Mouse (Mus musculus): ENCODE data around the gene Mtcl1. TPM values are rescaled to one million over a fixed set of nuclear protein-coding genes. Genes with fewer than 3 reads are reported as not detected.

Mtcl1 gene
- polyA plus RNA-seq, 1 experiment from 2014 or later, result 1.7 TPM

GRCm38 (mm10) chr17:66357171-66358025, 92.2 kb downstream of the Mtcl1 start:
- ATAC-seq (replicated peaks; ENCODE audit: low FRiP score) (no peak), DNase-seq (ENCODE audit: low spot score) (no peak)
- no peaks in the 10 kb centered on the region for H3K36me3 ChIP-seq (ENCODE audit: control insufficient read depth, insufficient read depth, low read length)
- H3K9me3 ChIP-seq (ENCODE audit: control insufficient read depth, low read length), result no peaks in the 10 kb centered on the region
- H3K4me1 ChIP-seq (replicated peaks; ENCODE audit: control insufficient read depth, insufficient read depth, low read length), result 0 out of 2 replicates have a peak, but pooled peaks cover 6% of the 10 kb centered on the region
- no peak overlapping the region for H3K9ac ChIP-seq (ENCODE audit: low read depth, low read length)
- no peak overlapping the region for H3K4me2 ChIP-seq
- no peaks in the 10 kb centered on the region for H3K27me3 ChIP-seq (replicated peaks; ENCODE audit: control insufficient read depth, insufficient read depth, low read length)
- 75% methylated on average over 9 of the region's 9 CpGs for WGBS
- no peak overlapping the region for H3K4me3 ChIP-seq (ENCODE audit: low read depth, low read length)
- no peak overlapping the region for H3K27ac ChIP-seq (ENCODE audit: low read depth, low read length)

GRCm38 (mm10) chr17:66353907-66354306, 95.6 kb downstream of the Mtcl1 start:
- 82% methylated on average over 14 of the region's 14 CpGs for WGBS
- DNase-seq (ENCODE audit: low spot score) (no peak), ATAC-seq (replicated peaks; ENCODE audit: low FRiP score) (0 out of 2 replicates have a peak, but pooled peaks have one; percentile 20)
- no peak overlapping the region for H3K4me3 ChIP-seq (ENCODE audit: low read depth, low read length)
- no peak overlapping the region; the same call in 1 of the 2 replicates for H3K27ac ChIP-seq (ENCODE audit: low read depth, low read length)
- no peak overlapping the region for H3K4me2 ChIP-seq
- H3K4me1 ChIP-seq (replicated peaks; ENCODE audit: control insufficient read depth, insufficient read depth, low read length), result 0 out of 2 replicates have a peak, but pooled peaks cover 6% of the 10 kb centered on the region
- H3K9me3 ChIP-seq (ENCODE audit: control insufficient read depth, low read length), result no peaks in the 10 kb centered on the region
- no peaks in the 10 kb centered on the region for H3K36me3 ChIP-seq (ENCODE audit: control insufficient read depth, insufficient read depth, low read length)
- H3K27me3 ChIP-seq (replicated peaks; ENCODE audit: control insufficient read depth, insufficient read depth, low read length), result no peaks in the 10 kb centered on the region
- H3K9ac ChIP-seq (ENCODE audit: low read depth, low read length), result no peak overlapping the region

DNA sequence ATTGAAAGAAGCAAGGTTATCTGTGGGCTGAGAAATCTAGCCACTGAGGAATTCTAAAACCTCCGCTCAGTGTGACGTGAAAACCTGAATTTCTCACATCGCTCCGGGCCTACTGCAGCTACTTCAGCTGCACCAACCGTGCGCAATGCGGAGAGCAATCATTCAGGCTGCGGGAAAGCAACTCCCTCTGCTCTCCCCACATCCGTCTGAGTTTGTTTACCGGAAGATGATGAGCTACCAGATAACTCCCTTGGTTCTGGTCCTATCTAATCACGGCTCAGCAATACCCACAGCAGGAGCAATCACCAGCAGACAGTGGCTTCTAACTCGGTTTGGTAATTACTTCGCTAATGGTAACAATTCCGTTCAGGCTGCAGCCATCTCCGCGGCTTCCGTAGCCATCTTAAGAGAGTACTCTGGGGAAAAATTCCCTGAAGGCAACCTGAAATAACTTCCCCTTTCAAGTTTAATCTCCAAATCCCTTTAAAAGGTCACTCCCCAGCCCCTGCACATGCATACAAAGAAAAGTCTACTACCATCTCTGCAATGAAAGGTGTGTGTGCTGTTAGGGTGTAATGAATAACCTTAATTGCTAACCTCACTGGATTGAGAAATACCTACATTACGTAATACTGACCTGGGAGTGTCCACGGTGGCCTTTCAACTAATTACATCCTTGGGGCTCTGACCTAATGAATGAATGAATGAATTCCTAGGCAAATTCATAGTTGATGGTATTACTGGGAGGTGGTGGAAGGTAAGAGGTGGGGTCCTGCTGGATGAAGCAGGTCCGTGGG, 96.5 kb downstream of the Mtcl1 start:
- Histone ChIP-seq H3K4me1 (replicated peaks; ENCODE audit: control insufficient read depth, insufficient read depth, low read length) (0 out of 2 replicates have a peak, but pooled peaks cover 6% of the 10 kb centered on the region), H3K36me3 (ENCODE audit: control insufficient read depth, insufficient read depth, low read length) (no peaks in the 10 kb centered on the region), H3K9ac (ENCODE audit: low read depth, low read length) (no peak overlapping the region), H3K4me2 (peak overlapping the region; percentile 36), H3K9me3 (ENCODE audit: control insufficient read depth, low read length) (no peaks in the 10 kb centered on the region), H3K27ac (ENCODE audit: low read depth, low read length) (no peak overlapping the region), H3K27me3 (replicated peaks; ENCODE audit: control insufficient read depth, insufficient read depth, low read length) (no peaks in the 10 kb centered on the region), H3K4me3 (ENCODE audit: low read depth, low read length) (no peak overlapping the region)
- no peak for DNase-seq (ENCODE audit: low spot score)
- WGBS, result 15% methylated on average over 20 of the region's 20 CpGs
- ATAC-seq (replicated peaks; ENCODE audit: low FRiP score), result 0 out of 2 replicates have a peak, but pooled peaks have one; percentile 26

- Histone ChIP-seq H3K27ac (ENCODE audit: low read depth, low read length) (no peak overlapping the region), H3K9ac (ENCODE audit: low read depth, low read length) (no peak overlapping the region), H3K4me2 (no peak overlapping the region), H3K9me3 (ENCODE audit: control insufficient read depth, low read length) (no peaks in the 10 kb centered on the region), H3K4me1 (replicated peaks; ENCODE audit: control insufficient read depth, insufficient read depth, low read length) (0 out of 2 replicates have a peak, but pooled peaks cover 6% of the 10 kb centered on the region), H3K27me3 (replicated peaks; ENCODE audit: control insufficient read depth, insufficient read depth, low read length) (no peaks in the 10 kb centered on the region), H3K36me3 (ENCODE audit: control insufficient read depth, insufficient read depth, low read length) (no peaks in the 10 kb centered on the region), H3K4me3 (ENCODE audit: low read depth, low read length) (no peak overlapping the region)
- no peak for DNase-seq (ENCODE audit: low spot score)
- 62% methylated on average over 6 of the region's 6 CpGs for WGBS
- no peak for ATAC-seq (replicated peaks; ENCODE audit: low FRiP score)
Observed at GRCm38 (mm10) chr17:66352219-66352618, 97.3 kb downstream of the Mtcl1 start.

GRCm38 (mm10) chr17:66350689-66351088, 98.9 kb downstream of the Mtcl1 start:
- Histone ChIP-seq H3K27ac (ENCODE audit: low read depth, low read length) (no peak overlapping the region), H3K9me3 (ENCODE audit: control insufficient read depth, low read length) (no peaks in the 10 kb centered on the region), H3K4me2 (no peak overlapping the region), H3K9ac (ENCODE audit: low read depth, low read length) (no peak overlapping the region), H3K36me3 (ENCODE audit: control insufficient read depth, insufficient read depth, low read length) (no peaks in the 10 kb centered on the region), H3K4me1 (replicated peaks; ENCODE audit: control insufficient read depth, insufficient read depth, low read length) (0 out of 2 replicates have a peak, but pooled peaks cover 6% of the 10 kb centered on the region), H3K27me3 (replicated peaks; ENCODE audit: control insufficient read depth, insufficient read depth, low read length) (no peaks in the 10 kb centered on the region), H3K4me3 (ENCODE audit: low read depth, low read length) (no peak overlapping the region)
- DNase-seq (ENCODE audit: low spot score) (no peak), ATAC-seq (replicated peaks; ENCODE audit: low FRiP score) (no peak)
- 90% methylated on average over 11 of the region's 11 CpGs for WGBS

- WGBS, result 74% methylated on average over 15 of the region's 15 CpGs
Observed at GRCm38 (mm10) chr17:66350127-66350526, 99.4 kb downstream of the Mtcl1 start.

DNA sequence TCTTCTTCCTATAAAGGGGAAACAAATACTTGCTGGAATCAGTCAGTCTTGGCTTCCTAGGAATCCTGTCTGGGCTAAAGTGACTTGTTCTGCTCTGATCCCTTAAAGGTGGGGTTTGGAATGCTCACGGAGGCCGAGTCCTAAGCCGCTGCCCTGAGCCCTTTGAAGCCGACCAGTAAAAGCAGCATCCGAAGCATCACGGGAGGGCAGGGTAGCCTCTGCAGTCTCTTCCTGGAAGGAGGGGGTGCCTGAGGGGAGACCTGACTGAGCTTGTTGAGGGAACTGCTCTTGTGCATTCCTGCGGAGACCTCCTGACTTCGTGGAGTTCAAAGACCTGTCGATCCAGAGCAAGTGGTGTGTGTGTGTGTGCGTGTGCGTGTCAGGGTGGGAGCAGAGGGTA, 103.2 kb downstream of the Mtcl1 start:
- ATAC-seq (replicated peaks; ENCODE audit: low FRiP score) (no peak), DNase-seq (ENCODE audit: low spot score) (no peak)
- WGBS, result 79% methylated on average over 11 of the region's 11 CpGs
- no peak overlapping the region for H3K9ac ChIP-seq (ENCODE audit: low read depth, low read length)
- no peaks in the 10 kb centered on the region for H3K27me3 ChIP-seq (replicated peaks; ENCODE audit: control insufficient read depth, insufficient read depth, low read length)
- no peak overlapping the region for H3K27ac ChIP-seq (ENCODE audit: low read depth, low read length)
- no peaks in the 10 kb centered on the region for H3K9me3 ChIP-seq (ENCODE audit: control insufficient read depth, low read length)
- H3K4me2 ChIP-seq, result no peak overlapping the region
- no peaks in the 10 kb centered on the region for H3K4me1 ChIP-seq (replicated peaks; ENCODE audit: control insufficient read depth, insufficient read depth, low read length)
- H3K4me3 ChIP-seq (ENCODE audit: low read depth, low read length), result no peak overlapping the region
- H3K36me3 ChIP-seq (ENCODE audit: control insufficient read depth, insufficient read depth, low read length), result no peaks in the 10 kb centered on the region

More at GRCm38 (mm10) chr17:66350127-66350526, 99.4 kb downstream of the Mtcl1 start:
- ATAC-seq (replicated peaks; ENCODE audit: low FRiP score), result no peak
- H3K36me3 ChIP-seq (ENCODE audit: control insufficient read depth, insufficient read depth, low read length), result no peaks in the 10 kb centered on the region
- no peak overlapping the region for H3K4me2 ChIP-seq
- no peaks in the 10 kb centered on the region for H3K9me3 ChIP-seq (ENCODE audit: control insufficient read depth, low read length)
- H3K4me3 ChIP-seq (ENCODE audit: low read depth, low read length), result no peak overlapping the region
- no peak for DNase-seq (ENCODE audit: low spot score)
- no peak overlapping the region for H3K9ac ChIP-seq (ENCODE audit: low read depth, low read length)
- 0 out of 2 replicates have a peak, but pooled peaks cover 6% of the 10 kb centered on the region for H3K4me1 ChIP-seq (replicated peaks; ENCODE audit: control insufficient read depth, insufficient read depth, low read length)
- H3K27me3 ChIP-seq (replicated peaks; ENCODE audit: control insufficient read depth, insufficient read depth, low read length), result no peaks in the 10 kb centered on the region
- no peak overlapping the region for H3K27ac ChIP-seq (ENCODE audit: low read depth, low read length)

DNA sequence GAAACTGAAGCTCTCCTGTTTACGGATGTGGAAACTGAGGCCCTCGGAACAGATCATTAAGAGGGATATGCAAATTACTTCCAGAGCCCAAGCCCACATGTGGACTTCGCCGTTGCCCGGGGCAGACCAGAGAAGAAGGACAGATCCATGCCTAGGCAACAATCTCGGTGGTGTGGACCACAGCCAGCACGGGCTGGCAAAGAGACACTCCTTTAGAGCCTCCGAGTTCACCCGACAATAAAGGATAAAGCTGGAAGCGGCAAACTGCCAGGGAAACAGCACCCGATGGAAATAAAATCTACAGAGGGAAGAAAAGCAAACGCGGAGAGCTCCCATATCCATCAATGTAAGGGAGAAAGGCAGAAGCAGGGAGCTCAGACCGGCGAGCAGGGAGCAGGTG, 103.9 kb downstream of the Mtcl1 start:
- ATAC-seq (replicated peaks; ENCODE audit: low FRiP score) (no peak), DNase-seq (ENCODE audit: low spot score) (no peak)
- H3K4me1 ChIP-seq (replicated peaks; ENCODE audit: control insufficient read depth, insufficient read depth, low read length), result no peaks in the 10 kb centered on the region
- no peaks in the 10 kb centered on the region for H3K27me3 ChIP-seq (replicated peaks; ENCODE audit: control insufficient read depth, insufficient read depth, low read length)
- 90% methylated on average over 15 of the region's 15 CpGs for whole genome bisulfite sequencing
- no peak overlapping the region for H3K9ac ChIP-seq (ENCODE audit: low read depth, low read length)
- no peaks in the 10 kb centered on the region for H3K36me3 ChIP-seq (ENCODE audit: control insufficient read depth, insufficient read depth, low read length)
- H3K27ac ChIP-seq (ENCODE audit: low read depth, low read length), result no peak overlapping the region
- no peaks in the 10 kb centered on the region for H3K9me3 ChIP-seq (ENCODE audit: control insufficient read depth, low read length)
- H3K4me3 ChIP-seq (ENCODE audit: low read depth, low read length), result no peak overlapping the region
- H3K4me2 ChIP-seq, result no peak overlapping the region
